In genomic region chr6:117430876-117431781, GRCm38 (mm10) we compare ENCODE assay signal across 9 mouse cellular contexts.
DNase-seq lines count a peak whose midpoint lies in the region; TF ChIP-seq lines count a peak whose summit lies in the region.
"Had no signal": no experiment of that assay in that cellular context is flagged by ENCODE, and none has a peak within 500 bp of the region (broad histone marks: within the 10 kb centered on the region; RNA-seq: fewer than 3 reads in every experiment).

No protein-coding gene starts in this region.

- intact Hi-C loops in gastrocnemius, adult 2 months (cut with DNase I): loop anchor here (10.0 kb wide), 1 partner anchor 256 kb away; no protein-coding TSS in a partner anchor

- peaks cover 18% of the 10 kb centered on the region for H3K27me3 ChIP-seq in heart, embryonic 10.5 days (ENCODE audit: insufficient read depth, poor library complexity, severe bottlenecking)
- H3K27me3 ChIP-seq in CH12.LX (replicated peaks): peaks cover 63% of the 10 kb centered on the region

- dilution Hi-C loops in CH12.LX (cut with MboI; ENCODE audit: extremely low pct_ligation_motif_present, extremely low pct_unique_long_range_greater_than_20kb, low sequenced_read_pairs): no loop called here

- TF ChIP-seq EP300 in CH12.LX (IDR thresholded peaks at IDR 0.05; ENCODE audit: low read length): no peak

- TF ChIP-seq POLR2A in CH12.LX (IDR thresholded peaks at IDR 0.05; ENCODE audit: low read depth, low read length): no peak

- peaks cover 21% of the 10 kb centered on the region for H3K4me1 ChIP-seq in heart, embryonic 10.5 days
- peaks cover 11 to 22% of the 10 kb centered on the region in 2 experiments for H3K4me1 ChIP-seq in CH12.LX (ENCODE audit: control insufficient read depth in 1 of 2, insufficient read depth in 2 of 2)

- in situ Hi-C loops in CH12.LX (cut with MboI; ENCODE audit: low pct_ligation_motif_present, low pct_unique_long_range_greater_than_20kb, low sequenced_read_pairs): no loop called here

- DNase-seq in heart, adult 8-10 months (ENCODE audit: low spot score): peak; percentile 63
- no peak for DNase-seq in heart, embryonic 10.5 days (ENCODE audit: low spot score)
- DNase-seq in CH12.LX (ENCODE audit: extremely low read depth): peak; percentile 53
- DNase-seq in gastrocnemius, adult 2 months: peak; percentile 49
- DNase-seq in layer of hippocampus, adult 9-10 months (ENCODE audit: low spot score): peak; percentile 35
- peak; percentile 50 for DNase-seq in lung, postnatal 25 days (ENCODE audit: low spot score)
- peak; percentile 22 to 68 for DNase-seq in spleen, postnatal 10 days (ENCODE audit: low spot score in 2 of 2)
- DNase-seq in cerebellum, adult 11-12 months: no peak

- H3K79me2 ChIP-seq in CH12.LX (replicated peaks; ENCODE audit: control insufficient read depth, extremely low read depth, insufficient read depth, poor library complexity, severe bottlenecking): no peaks in the 10 kb centered on the region

- no peak overlapping the region; the same call in 1 of the 2 replicates for H3K4me2 ChIP-seq in CH12.LX (ENCODE audit: insufficient read depth, low read depth, poor library complexity, severe bottlenecking)
- H3K4me2 ChIP-seq: limb, embryonic 15.5 days had no signal

- H3K36me3 ChIP-seq in heart, embryonic 10.5 days: no peaks in the 10 kb centered on the region
- H3K36me3 ChIP-seq in CH12.LX (replicated peaks in 1 of 2; ENCODE audit: control insufficient read depth in 1 of 2, insufficient read depth in 1 of 2, low read length in 1 of 2): no peaks in the 10 kb centered on the region
- H3K36me3 ChIP-seq: limb, embryonic 15.5 days had no signal

- no peak for TF ChIP-seq RAD21 in CH12.LX (IDR thresholded peaks at IDR 0.05; ENCODE audit: low read depth, low read length)

- no peak overlapping the region for H3K27ac ChIP-seq in heart, embryonic 10.5 days
- no peak overlapping the region for H3K27ac ChIP-seq in CH12.LX (ENCODE audit: insufficient read depth, low read depth)
- H3K27ac ChIP-seq in gastrocnemius, adult 2 months: no peak overlapping the region
- H3K27ac ChIP-seq: limb, embryonic 15.5 days had no signal

- TF ChIP-seq CTCF in CH12.LX (conservative IDR thresholded peaks at IDR 0.05 in 1 of 2, IDR thresholded peaks at IDR 0.05 in 1 of 2; ENCODE audit: low read depth in 2 of 2, low read length in 2 of 2): peak in 1 of 2 experiments; percentile 44; a peak in 2 of 4 replicates
- TF ChIP-seq CTCF in gastrocnemius, adult 2 months (IDR thresholded peaks at IDR 0.05): peak; percentile 35; the same call in 1 of the 2 replicates

- no peaks in the 10 kb centered on the region for H3K9me3 ChIP-seq in heart, embryonic 10.5 days
- H3K9me3 ChIP-seq in CH12.LX (replicated peaks; ENCODE audit: low read length): peaks cover 3% of the 10 kb centered on the region
- H3K9me3 ChIP-seq: limb, embryonic 15.5 days had no signal

- H3K9ac ChIP-seq in CH12.LX (ENCODE audit: insufficient read depth, low read depth): no peak overlapping the region
- H3K9ac ChIP-seq: limb, embryonic 15.5 days had no signal

- 81% methylated on average over 15 of the region's 15 CpGs for WGBS in heart, embryonic 10.5 days

- no peak overlapping the region for H3K4me3 ChIP-seq in heart, embryonic 10.5 days
- no peak overlapping the region for H3K4me3 ChIP-seq in CH12.LX (replicated peaks in 1 of 3; ENCODE audit: low read depth in 2 of 3, low read length in 2 of 3, poor library complexity in 1 of 3)
- H3K4me3 ChIP-seq in gastrocnemius, adult 2 months: no peak overlapping the region
- H3K4me3 ChIP-seq: limb, embryonic 15.5 days had no signal

TF ChIP-seq in CH12.LX, 34 proteins besides CTCF, POLR2A, EP300 and RAD21:
- TF ChIP-seq MYC (IDR thresholded peaks at IDR 0.05; ENCODE audit: low read depth, low read length): 0 out of 2 replicates have a peak, but pooled peaks have one; percentile 36
- 0 out of 2 replicates have a peak, but pooled peaks have one; percentile 18 for TF ChIP-seq IRF4 (IDR thresholded peaks at IDR 0.05; ENCODE audit: low read depth, low read length)
- TF ChIP-seq POLR2AphosphoS2 (IDR thresholded peaks at IDR 0.05; ENCODE audit: low read depth, low read length): no peak
- no peak; the same call in 1 of the 2 replicates for TF ChIP-seq ELF1 (IDR thresholded peaks at IDR 0.05; ENCODE audit: low read depth, low read length)
- TF ChIP-seq ETS1 (conservative IDR thresholded peaks at IDR 0.05; ENCODE audit: low read depth, low read length): no peak
- no peak for TF ChIP-seq HCFC1 (IDR thresholded peaks at IDR 0.05; ENCODE audit: low read depth, low read length)
- TF ChIP-seq TCF12 (IDR thresholded peaks at IDR 0.05; ENCODE audit: low read depth, low read length): no peak
- TF ChIP-seq ZC3H11A (IDR thresholded peaks at IDR 0.05; ENCODE audit: low read depth, low read length): no peak
- no peak for TF ChIP-seq ZMIZ1 (IDR thresholded peaks at IDR 0.05; ENCODE audit: low read depth, low read length)
- TF ChIP-seq CHD1 (IDR thresholded peaks at IDR 0.05; ENCODE audit: low read depth, low read length): no peak
- no peak for TF ChIP-seq JUN (IDR thresholded peaks at IDR 0.05; ENCODE audit: insufficient read depth, low read depth, low read length)
- TF ChIP-seq NRF1 (IDR thresholded peaks at IDR 0.05; ENCODE audit: low read depth, low read length): no peak
- TF ChIP-seq GABPA (IDR thresholded peaks at IDR 0.05; ENCODE audit: insufficient replicate concordance, low read depth, low read length): no peak
- no peak for TF ChIP-seq CHD2 (IDR thresholded peaks at IDR 0.05; ENCODE audit: low read length)
- TF ChIP-seq NELFE (IDR thresholded peaks at IDR 0.05; ENCODE audit: low read depth, low read length): no peak
- TF ChIP-seq BHLHE40 (IDR thresholded peaks at IDR 0.05; ENCODE audit: low read depth, low read length): 0 out of 2 replicates have a peak, but pooled peaks have one; percentile 19
- TF ChIP-seq UBTF (IDR thresholded peaks at IDR 0.05; ENCODE audit: low read depth, low read length): no peak
- TF ChIP-seq MAX (IDR thresholded peaks at IDR 0.05; ENCODE audit: low read length): 0 out of 2 replicates have a peak, but pooled peaks have one; percentile 44
- TF ChIP-seq SMC3 (IDR thresholded peaks at IDR 0.05; ENCODE audit: low read depth, low read length): peak; percentile 35

Comparison
In these comparisons a context has a peak if more than half of its experiments do, and no peak if none do; other contexts are left out.
1. DNase-seq: peak in heart, adult 8-10 months (single experiment), CH12.LX (single experiment), gastrocnemius, adult 2 months (single experiment), layer of hippocampus, adult 9-10 months (single experiment), lung, postnatal 25 days (single experiment) and spleen, postnatal 10 days (2 of 2); none in heart, embryonic 10.5 days (single experiment) and cerebellum, adult 11-12 months (single experiment).